Mouse (Mus musculus): Measurements from ENCODE around the gene Prepl.

Prepl gene

DNA sequence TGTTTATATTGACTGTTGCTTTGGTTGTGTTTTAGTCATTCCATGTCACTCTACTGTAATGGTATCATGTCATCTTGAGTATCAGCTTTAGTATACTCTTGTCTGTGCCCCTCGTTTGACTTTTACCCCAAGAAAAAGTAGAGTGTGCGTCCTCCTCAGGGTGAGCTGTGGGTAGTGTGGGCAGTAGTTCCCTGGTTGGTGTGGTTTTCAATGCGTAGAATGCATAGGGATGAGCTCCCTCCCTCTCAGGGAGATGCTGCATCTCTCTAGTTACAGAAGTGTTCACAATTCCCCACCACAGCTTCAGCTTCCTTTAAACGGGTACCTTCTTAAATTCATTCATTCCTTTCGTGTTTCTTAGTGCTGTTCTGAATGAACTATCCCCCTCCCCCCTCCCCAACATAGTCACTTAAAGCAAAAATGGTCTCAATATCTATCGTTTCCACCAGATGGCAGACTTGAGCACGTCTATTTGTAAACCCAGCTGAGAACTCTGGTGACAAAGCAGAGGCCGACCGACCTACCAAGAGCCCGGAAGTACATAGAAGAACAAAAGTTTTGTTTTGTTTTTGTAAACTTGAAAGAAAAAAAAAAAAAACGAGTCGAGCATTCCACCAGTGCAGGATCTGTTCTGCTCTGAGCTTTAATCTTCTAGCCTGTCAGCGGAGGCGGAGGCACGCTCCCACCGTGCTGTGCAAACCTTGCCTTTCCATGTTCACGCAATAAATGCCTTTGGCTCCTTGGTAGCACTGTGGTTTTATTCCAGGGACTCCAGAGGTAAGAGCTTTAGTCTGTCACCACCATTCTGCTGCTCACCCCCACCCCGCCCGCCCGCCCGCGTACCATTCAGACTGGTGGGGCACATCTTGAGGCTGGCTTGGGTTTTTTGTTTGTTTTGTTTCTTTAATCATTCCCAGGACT is 66.5 kb downstream of the Prepl start:
- DNase-seq (ENCODE audit: low spot score), result peak; percentile 92

DNA sequence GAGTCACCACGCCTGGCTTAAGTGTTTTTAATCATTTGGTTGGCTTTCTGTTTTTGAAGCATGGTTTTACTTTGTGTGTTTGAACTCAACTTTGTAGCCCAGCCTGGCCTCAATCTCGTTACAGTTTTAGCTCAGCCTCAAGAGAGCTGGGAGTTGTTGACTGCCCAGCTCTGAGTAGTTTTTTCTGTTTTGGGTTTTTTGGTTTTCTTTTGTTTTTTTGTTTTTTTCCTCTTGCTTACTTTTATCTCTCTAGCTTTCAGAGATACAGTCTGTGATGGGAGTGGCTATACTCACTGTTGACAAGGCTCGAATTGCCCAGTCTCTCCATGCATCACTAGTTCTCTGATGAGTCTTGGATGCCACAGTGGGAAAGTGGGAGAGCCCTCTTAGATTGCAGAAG is 69.7 kb downstream of the Prepl start:
- DNase-seq (ENCODE audit: low spot score), result no peak

GRCm38 (mm10) chr17:85018794-85019193 is 71.2 kb downstream of the Prepl start:
- no peak for DNase-seq (ENCODE audit: low spot score)

DNA sequence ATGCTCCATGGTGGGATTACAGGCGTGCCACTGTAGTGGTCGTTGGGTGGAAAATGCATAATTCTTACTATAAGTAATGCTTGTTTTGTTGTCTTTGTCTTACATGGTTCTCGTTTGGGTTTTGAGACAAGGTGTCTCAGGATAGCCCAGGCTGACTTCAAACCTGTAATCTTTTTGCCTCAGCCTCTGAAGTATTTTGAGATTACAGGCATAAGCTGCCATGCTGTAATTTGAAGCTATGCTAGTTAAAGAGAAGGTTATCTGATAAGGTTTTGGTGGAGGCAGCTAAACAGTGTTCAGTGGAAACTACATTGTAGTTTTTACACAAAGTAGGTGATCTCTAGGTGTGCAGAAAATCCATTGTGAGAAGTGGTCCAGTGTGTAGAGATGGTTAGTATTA is 71.7 kb downstream of the Prepl start:
- DNase-seq (ENCODE audit: low spot score), result no peak

- DNase-seq (ENCODE audit: low spot score), result no peak
Measured at GRCm38 (mm10) chr17:85014632-85015031, 75.4 kb downstream of the Prepl start.

- no peak for DNase-seq (ENCODE audit: low spot score)
Measured at GRCm38 (mm10) chr17:85013485-85013884, 76.6 kb downstream of the Prepl start.
